Mouse (Mus musculus): ENCODE results near the gene Chrng.

Chrng gene

DNA sequence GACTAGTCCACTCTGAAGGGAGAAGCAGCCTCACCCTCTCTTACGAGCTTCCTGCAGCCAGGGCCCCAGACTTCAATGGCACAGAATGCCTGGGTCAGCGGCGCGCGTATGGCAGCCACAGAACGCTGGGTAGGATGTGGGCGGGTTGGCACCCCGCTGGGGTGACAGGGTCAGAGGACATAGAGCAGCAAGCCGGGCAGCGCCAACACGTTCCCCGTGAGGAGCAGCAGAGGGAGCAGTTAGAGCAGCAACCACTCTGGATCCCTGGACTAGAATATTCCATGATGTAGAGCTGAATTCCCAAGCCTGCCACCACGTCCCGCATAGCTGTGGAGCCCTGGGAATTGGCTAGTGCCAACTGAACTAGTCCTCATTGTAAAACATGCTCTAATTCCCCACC is 54.0 kb downstream of the Chrng start:
- no peak for DNase-seq

DNA sequence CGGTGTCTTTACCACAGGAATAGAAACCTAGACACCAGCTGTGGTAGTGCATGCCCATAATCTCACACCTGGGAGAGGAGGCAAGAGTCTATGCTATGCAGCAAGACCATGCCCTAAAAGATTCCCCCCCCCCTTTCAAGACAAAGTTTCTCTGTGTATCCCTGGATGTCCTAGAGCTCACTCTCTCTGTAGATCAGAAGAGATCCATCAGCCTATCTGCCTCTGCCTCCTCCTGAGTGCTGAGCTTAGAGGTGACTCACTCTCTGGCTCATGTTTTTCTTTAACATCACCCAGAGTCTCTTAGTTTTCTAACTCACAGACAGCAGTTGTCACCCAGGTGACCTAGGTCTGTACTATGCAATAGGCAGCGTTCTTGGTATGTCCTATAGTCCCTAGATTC is 54.9 kb downstream of the Chrng start:
- DNase-seq, result no peak

Data from thymus, postnatal 14 days (tissue).